Mouse (Mus musculus) heart, adult 2 months (tissue): Measurements from ENCODE around the gene Tmem74b.

ENCODE experiments used
- CTCF ChIP-seq: fragments of 200-600 bp; IDR thresholded peaks from 2 replicates; pipeline ENCODE4 v1.8.1; 2022; ENCODE audit warnings: antibody characterized with exemption, mild to moderate bottlenecking, moderate library complexity
- POLR2A ChIP-seq: fragments of 200-500 bp; IDR thresholded peaks from 2 replicates; pipeline ENCODE4 v1.6.1; 2011; ENCODE audit warnings: mild to moderate bottlenecking, low read depth, low read length, control low read depth; ENCODE audit not compliant: insufficient read depth

DNA sequence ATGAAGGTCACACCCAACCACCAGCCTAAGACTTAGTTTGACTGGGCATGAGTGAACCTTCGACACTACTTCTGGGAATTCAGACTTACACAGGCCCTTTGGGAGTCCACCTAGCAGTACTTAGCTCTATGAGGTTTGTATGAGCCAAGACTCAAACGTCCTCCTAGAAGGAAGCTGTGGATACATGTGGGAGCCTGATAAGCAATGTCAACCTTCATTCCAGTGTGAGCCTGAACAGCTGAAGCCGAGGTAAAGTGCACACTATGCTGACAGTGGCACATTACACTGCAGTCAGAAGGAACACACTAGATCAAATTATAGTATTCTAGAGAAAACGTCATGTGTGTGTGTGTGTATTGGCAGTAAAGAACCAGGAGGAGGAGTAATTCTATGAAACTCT is 36.7 kb downstream of the Tmem74b start:
- TF ChIP-seq CTCF (no peak), POLR2A (no peak)
